Mouse (Mus musculus) lung, adult 18-20 months (tissue): Measurements from ENCODE around the gene Dyrk2.
A peak's percentile ranks its signal among the peaks of the same experiment; 100 is the strongest.

Source experiments
- DNase-seq, 2 experiments: peaks; one replicate each; pipeline ENCODE4 v3.0.0; 2022; ENCODE audit warnings: mixed read lengths in 2 of 2

Dyrk2 gene

DNA sequence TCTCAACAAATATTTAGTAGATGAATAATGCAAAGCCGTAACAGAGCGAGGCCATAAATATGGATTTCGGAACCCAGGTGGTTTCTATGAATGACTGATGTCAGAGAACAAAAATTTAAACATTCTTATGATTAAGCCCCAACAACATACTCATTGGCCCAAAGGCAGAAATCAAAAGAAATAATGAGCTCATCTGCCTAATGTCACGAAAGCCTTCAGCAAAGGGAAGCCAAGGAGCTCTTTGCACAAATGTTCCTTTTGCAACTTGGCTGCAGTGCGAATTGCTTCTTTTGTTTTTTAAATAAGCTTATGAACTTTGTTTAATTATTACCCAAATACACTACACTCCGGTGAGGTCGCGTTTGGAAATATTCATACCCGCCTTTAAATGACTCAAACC is 29.4 kb downstream of the Dyrk2 start:
- no peak for DNase-seq

DNA sequence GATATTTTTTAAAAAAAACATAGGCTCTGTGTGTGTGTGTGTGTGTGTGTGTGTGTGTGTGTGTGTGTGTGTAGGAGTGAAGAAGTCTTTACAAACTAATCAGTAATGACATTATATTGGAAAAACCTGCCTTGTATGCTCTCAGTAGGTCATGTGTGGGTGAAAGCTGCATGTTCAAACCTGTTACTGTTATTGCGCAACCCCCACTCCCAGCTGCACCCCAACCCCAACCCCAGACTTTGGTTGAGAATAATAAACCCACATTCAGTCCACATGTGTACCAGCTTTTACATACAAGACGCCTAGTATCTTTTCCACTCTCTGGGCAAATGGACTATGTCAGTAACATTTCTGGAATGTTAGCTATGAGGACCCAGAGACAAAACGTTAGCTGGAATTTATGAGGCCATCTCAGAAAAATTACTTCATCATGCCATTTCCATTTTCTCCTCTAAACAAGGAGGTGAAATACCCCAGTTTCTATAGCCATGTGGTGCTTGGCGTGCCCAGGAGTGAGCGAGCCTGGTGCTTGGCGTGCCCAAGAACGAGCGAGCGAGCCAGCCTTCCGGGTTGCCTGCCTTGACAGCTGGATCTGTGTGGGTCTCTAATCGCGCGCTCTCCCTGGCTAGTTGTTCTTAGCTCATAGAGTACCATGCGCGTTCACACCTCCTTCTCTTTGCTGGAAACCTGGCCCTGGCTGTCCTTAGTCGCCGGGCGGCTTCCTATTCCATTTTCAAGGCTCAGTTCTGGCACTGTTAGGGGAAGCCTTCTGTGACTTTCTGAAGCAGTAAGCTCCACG is 30.5 kb downstream of the Dyrk2 start:
- DNase-seq: no peak

DNA sequence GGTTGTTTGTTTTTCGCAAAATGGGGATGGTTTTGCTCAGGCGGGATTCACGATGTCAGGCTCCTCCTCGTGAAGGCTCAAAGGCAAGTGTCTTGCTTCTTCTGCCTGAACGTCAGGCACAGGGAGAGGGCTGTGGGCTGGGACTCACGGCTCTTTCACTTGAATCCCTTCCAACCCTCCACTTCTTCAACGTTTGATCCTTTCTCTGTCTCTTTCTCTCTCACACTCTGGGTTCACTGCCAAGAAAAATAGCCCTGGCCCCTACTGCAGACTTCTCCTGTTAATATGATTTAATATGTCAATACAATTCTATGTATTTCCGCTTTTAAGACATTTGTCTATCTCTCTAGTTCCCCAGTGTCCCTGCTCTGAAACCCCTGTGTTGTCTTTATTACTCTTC is 32.4 kb downstream of the Dyrk2 start:
- no peak for DNase-seq

DNA sequence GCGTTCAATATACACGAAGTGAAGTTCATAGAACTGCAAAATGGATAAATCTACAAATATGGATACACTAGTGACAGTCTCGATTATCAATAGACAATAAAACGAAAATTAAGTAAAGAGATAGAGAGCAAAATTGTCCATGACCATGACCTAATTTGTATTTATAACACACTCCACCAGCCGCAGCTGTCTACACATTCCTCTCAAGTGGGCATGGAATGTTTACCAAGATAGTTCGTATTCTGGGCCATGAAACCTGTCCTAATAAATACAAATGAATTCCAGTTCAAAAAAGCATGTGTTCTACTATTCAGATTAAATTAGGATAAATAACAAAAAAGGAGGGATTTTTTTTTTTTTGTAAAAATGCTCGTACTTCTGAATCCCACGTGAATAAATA is 38.8 kb downstream of the Dyrk2 start:
- DNase-seq: no peak

DNA sequence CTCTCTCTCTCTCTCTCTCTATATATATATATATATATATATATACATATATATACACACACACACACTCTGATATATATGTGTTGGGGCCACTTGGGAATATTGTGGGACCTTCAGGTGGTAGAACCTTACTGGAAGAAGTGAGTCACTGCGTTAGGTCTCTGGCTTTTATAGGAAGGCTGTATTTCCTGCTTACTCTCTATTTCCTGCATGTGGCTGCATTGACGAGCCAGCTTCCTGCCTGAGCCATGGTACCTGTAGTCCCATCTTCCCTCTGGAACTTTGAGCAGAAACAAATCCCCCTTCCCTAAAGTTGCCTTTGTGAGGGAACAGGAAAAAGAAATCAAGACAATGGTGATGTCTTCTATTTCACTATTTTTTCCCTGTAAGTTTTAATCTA is 40.4 kb downstream of the Dyrk2 start:
- no peak for DNase-seq

DNA sequence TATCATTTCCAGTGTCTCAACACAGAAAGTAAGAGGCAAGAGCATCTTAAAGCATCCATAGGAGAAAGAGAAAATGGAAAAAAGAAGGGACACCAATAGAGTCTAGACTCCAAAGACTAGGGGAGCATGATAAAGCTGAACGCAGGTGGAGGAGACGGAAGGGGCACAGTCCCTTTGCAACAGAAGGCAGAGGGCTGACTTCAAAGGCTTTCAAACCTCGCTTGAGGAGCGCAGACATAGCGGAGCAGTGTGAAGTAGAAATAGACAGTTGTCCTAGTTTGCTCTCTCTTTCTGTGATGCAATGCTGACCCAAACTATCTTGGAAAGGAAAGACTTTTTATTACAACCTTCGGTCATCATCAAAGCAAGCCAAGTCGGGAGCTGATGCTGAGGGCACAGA is 42.9 kb downstream of the Dyrk2 start:
- DNase-seq: no peak

DNA sequence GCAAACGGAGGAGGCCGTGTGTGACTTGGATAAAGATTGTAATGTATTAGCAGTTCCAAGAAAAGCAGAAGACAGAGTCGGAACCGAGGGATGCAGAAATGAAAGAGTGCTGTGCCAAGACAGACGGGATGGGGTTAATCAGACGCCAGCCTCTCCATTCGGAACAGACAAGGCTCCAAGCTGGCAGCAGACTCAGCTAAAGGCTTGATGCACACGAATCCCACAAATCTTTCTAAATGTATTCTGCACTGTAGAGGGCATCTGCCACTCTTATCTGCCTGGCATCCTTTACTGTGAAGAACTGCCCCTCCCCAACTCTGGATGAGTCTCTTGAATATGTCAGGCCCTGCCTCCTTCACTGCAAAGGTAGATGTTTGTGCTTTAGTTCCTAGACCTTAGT is 45.2 kb downstream of the Dyrk2 start:
- DNase-seq: no peak

DNA sequence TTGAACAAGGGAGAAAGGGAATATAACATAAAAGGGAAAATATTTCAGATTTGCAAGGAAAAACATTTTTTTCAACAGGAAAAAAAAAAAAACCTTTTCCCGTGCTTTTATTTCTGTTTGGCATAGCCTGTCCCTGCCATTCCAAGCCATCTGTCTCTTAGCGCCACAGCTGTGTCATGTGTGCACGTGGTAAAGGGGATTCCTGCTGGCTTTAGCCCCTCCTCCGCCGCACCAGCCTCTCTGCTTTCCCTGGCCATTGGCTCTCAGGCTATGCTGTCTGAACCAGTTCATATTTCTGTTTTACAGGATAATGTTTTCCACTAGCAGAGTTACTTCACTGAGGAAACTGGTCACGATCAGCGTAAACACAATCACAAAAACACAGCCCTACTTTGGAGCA is 49.1 kb downstream of the Dyrk2 start:
- peak in 1 of 2 experiments; percentile 28 for DNase-seq

DNA sequence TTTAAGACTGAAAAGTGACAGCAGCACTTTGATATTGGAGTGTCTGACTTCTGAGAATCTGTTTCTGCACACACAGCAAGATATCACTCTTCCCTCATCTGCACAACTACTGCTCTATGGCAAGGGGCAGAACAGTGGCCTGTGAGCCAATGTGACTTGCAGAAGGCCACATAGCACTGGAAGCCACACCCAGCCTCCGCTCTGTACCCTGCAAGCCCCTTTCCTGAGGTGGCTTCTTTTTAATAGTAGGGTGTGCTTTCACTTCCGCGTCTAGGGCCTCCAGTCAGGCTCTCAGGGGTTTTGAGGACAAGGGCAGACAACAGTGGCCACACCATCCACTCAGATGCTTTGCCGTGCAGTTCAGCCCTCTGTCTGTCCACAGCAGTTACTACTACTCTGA is 50.2 kb downstream of the Dyrk2 start:
- no peak for DNase-seq

DNA sequence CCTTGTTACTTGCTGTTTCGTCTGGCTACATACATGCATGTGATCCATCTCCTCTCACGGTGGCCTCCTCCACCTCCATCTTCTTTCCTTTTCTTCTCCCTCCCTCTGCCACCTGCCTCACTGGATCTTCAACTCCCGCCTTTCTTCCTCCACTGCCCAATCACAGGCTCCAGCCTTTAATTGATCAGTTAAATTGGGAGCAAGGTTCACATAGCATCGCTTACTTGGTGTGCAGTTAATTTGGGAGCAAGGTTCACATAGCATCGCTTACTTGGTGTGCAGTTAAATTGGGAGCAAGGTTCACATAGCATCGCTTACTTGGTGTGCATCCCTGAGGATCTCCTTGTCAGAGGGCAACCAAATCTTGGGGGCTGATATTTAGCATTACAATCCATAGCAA is 52.9 kb downstream of the Dyrk2 start:
- no peak for DNase-seq

DNA sequence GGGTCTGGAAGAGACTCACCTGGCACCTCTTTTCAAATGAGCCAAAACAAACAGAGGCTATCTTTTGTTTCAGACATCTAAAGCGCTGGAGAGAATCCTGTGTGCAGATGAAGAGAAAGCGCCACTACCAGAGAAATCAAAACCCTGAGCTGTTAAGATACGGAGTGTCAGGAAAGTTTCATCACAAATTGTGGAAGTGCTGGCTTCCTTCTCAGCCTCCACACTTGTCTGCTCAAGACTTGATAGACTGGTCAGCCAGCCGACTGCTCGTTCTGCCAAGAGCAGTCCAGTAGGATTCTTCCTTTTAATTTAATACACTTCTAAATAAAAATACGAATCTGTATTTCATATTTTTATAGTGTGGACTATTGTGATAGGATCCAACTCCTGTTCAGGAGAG is 58.1 kb downstream of the Dyrk2 start:
- DNase-seq: no peak

DNA sequence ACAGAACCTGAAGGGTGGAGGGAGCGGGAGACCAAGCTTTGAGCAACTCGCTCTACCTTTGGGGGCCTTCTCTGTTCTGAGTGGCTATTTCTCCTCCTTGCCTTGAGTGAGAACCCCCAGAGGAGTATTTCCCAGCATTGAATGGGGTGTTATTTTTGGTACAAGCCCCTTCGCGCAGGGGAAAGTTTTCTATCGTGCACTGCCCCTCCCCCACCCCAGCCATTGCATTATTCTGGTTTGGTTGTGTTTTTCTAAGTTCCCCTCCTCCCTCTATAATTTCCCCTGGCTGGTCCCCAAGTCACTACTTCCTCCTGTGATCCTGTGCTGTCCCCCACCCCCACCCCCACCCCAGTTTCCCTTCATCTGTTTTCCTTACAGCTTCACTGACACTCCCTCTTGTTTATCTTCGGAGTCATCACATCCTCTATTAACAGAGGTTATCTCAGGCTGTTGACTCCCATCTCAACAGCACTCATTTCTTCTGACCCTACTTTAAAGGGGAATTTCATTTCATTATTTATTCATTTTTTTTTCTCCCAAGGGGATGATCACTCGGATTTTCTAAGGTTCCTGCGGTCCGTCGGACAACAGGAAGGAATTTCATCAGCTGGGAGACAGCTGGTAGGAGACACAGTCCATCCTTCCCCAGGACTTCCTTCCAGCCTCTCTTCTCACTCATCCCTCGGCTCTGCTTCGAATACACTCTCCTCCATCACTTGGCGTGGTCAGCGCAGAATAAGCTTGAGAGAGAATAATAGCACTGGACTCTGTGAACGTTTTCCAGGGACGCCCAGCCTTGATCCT is 58.9 kb downstream of the Dyrk2 start:
- DNase-seq: peak in 1 of 2 experiments; percentile 36
